Mouse (Mus musculus) embryonic facial prominence, embryonic 11.5 days (tissue): ENCODE results near the gene Sf1. TPM values are rescaled to one million over a fixed set of nuclear protein-coding genes. Genes with fewer than 3 reads are reported as not detected.

Source experiments
- ATAC-seq: fragments of 200-750 bp; cut with Nextera tagmentation; replicated peaks from 2 replicates; pipeline ENCODE4 v1.8.0; 2017; ENCODE audit warnings: low read depth; ENCODE audit not compliant: insufficient number of reproducible peaks, low FRiP score, low TSS enrichment
- DNase-seq: peaks from one replicate; pipeline ENCODE4 v3.0.0-alpha.2; 2015; ENCODE audit warnings: low spot score
- H3K27ac ChIP-seq: fragments of 300-500 bp; sonication (generic); replicated peaks from 2 replicates; pipeline ENCODE4 v1.5.1; 2014; ENCODE audit warnings: mild to moderate bottlenecking, low read depth, low read length, control low read depth
- H3K27me3 ChIP-seq: fragments of 300-500 bp; sonication (generic); 2 replicates; pipeline ENCODE4 v1.6.1; 2014; ENCODE audit warnings: mild to moderate bottlenecking, low read length, moderate library complexity, mixed read lengths; ENCODE audit not compliant: control insufficient read depth, insufficient read depth
- H3K36me3 ChIP-seq: fragments of 300-500 bp; sonication (generic); replicated peaks from 2 replicates; pipeline ENCODE4 v1.6.1; 2014; ENCODE audit warnings: low read depth, mild to moderate bottlenecking, low read length, moderate library complexity, mixed read lengths; ENCODE audit not compliant: control insufficient read depth, insufficient read depth
- H3K4me1 ChIP-seq: fragments of 300-500 bp; sonication (generic); 2 replicates; pipeline ENCODE4 v1.6.1; 2014; ENCODE audit warnings: low read length, mixed read lengths; ENCODE audit not compliant: control insufficient read depth, insufficient read depth
- H3K4me2 ChIP-seq: fragments of 300-500 bp; sonication (generic); 2 replicates; pipeline ENCODE4 v1.6.1; 2014; ENCODE audit warnings: low read depth, mild to moderate bottlenecking, control low read depth, low read length, moderate library complexity
- H3K4me3 ChIP-seq: fragments of 300-500 bp; sonication (generic); 2 replicates; pipeline ENCODE4 v1.5.1; 2014; ENCODE audit warnings: low read depth, low read length, control low read depth
- H3K9ac ChIP-seq: fragments of 300-500 bp; sonication (generic); replicated peaks from 2 replicates; pipeline ENCODE4 v1.6.1; 2014; ENCODE audit warnings: mild to moderate bottlenecking, control low read depth, low read length
- H3K9me3 ChIP-seq: fragments of 300-500 bp; sonication (generic); replicated peaks from 2 replicates; pipeline ENCODE4 v1.6.1; 2016; ENCODE audit warnings: mild to moderate bottlenecking, low read length, inconsistent platforms, mixed read lengths; ENCODE audit not compliant: control insufficient read depth
- WGBS: fragments of 180-500 bp; shearing (Covaris S2); extraction: QIAGEN DNeasy Blood & Tissue Kit; methylation state at CpG from one replicate; pipeline ENCODE4 v1.1.7; 2014; 5-methylcytosine and 5-hydroxymethylcytosine counted together
- polyA plus RNA-seq: library from polyadenylated mRNA; unstranded; fragments of >200 nt; fragmentation: Nextera tagmentation; extraction: Ambion mirVana; gene quantifications from 2 replicates; pipeline ENCODE4 v1.2.1, GENCODE M21; 2014

The Sf1 gene
- polyA plus RNA-seq, 1 experiment from 2014 or later: 157 TPM

DNA sequence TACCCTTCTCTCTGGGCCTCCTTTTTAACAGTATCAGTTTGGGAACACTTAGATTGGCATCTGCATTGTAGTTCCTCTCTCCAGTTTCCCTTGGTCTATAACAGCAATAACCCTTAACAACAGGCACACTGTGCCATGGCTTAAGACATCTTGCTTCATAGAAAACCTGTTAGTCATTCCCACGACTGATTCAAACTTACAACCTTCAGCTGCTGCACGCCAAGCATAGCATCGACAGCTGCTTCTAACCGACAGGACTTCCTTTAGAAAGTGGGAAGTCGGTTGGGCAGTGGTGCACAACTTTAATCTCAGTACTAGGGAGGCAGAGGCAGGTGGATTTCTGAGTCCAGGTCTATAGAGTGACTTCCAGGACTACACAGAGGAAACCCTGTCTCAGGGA, 32.3 kb upstream of the Sf1 start:
- H3K36me3 ChIP-seq: no peaks in the 10 kb centered on the region
- no peak overlapping the region for H3K9ac ChIP-seq
- 63% methylated on average over 5 of the region's 5 CpGs for WGBS

DNA sequence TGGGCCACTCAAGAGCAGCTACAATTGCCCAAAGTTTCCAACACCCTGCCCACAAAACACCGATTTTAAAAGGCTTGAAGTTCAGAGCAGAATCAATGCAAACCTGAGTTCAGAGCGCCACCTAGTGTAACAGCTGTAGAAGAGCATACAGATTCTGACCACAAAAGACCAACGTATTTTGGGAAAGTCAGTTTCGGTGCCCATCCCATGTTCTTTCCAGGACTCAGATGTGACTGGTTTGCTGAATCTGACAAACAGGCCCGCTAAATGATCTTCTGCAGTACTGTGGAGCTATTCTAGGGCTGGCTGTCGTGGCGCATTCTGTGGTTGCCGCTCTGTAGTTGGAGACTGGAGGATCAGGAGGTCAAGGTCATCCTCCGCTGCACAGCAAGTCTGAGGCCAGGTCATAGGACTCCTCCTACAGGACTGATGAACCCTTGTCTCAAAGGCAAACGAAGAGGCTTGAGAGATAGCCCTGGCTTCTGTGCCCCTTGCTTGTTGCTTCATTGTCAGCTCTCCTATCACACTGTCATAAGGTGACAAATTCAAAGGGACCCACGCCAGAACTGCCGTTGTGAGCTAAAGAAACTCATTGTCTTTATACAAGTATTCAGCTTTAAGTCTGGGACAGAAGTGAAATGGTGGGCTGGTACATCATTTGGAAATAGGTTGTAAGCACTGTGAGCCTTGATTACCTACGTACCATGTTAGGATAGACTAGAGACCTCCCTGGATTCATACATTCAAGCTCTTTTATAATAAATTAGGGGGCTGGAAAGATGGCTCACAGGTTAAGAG, 31.6 kb upstream of the Sf1 start:
- Histone ChIP-seq H3K4me1 (peaks cover 4% of the 10 kb centered on the region), H3K4me3 (no peak overlapping the region), H3K9me3 (no peaks in the 10 kb centered on the region), H3K9ac (peak overlapping the region; percentile 44; the same call in 1 of the 2 replicates), H3K27me3 (no peaks in the 10 kb centered on the region), H3K36me3 (no peaks in the 10 kb centered on the region), H3K27ac (no peak overlapping the region), H3K4me2 (0 out of 2 replicates have a peak overlapping the region, but pooled peaks have one; percentile 26)
- 24% methylated on average over 13 of the region's 13 CpGs for WGBS
- DNase-seq (peak; percentile 86), ATAC-seq (no peak)

More for the DNA sequence above, 32.3 kb upstream of the Sf1 start:
- H3K27ac ChIP-seq: no peak overlapping the region
- H3K27me3 ChIP-seq: no peaks in the 10 kb centered on the region
- no peak overlapping the region for H3K4me2 ChIP-seq
- no peaks in the 10 kb centered on the region for H3K9me3 ChIP-seq
- H3K4me3 ChIP-seq: no peak overlapping the region
- no peak for DNase-seq
- no peak for ATAC-seq
- no peaks in the 10 kb centered on the region for H3K4me1 ChIP-seq

DNA sequence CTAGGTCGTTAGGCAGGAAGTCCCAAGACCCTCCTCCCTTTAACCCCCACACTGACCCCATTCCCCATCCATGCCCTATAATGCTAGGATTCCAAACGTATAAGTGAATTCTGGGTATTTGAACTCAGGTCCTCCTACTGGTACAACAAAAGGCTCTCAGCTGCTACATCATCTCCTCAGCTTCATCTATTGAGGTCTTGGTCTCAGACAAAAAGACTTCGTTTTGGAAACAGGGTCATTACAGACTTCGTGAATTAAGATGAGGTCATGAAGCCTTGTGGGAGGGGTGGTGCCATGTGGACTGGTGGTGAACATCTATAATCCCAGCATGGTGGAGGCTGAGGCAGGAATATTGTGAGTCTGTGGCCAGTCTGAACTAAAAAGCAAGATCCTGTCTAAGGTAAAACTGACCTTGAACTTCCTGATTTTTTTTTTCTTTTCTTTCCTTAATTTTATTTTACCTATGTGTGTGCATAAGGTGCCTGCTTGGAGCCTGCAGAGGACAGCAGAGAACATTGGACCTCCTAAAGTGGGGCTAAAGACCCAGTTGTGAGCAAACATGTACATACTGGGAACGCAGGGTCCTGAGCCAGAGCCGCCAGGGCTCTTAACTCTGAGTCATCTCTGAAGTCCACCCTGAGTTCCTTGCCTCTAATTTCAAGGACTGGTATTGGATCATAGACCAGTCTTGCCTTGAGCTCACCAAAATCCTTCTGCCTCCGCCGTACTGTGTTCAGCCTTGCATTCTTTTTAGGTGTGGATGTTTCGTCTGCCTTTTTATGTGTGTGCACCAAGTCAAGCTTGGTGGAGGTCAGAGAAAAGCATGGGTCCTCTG, 29.5 kb upstream of the Sf1 start:
- Histone ChIP-seq H3K9me3 (no peaks in the 10 kb centered on the region), H3K27ac (peak overlapping the region; percentile 43; the same call in 1 of the 2 replicates), H3K4me2 (peak overlapping the region; percentile 27), H3K9ac (peak overlapping the region; percentile 32; the same call in 1 of the 2 replicates), H3K4me1 (peaks cover 4% of the 10 kb centered on the region), H3K27me3 (no peaks in the 10 kb centered on the region), H3K36me3 (no peaks in the 10 kb centered on the region; the same call in 1 of the 2 replicates), H3K4me3 (0 out of 2 replicates have a peak overlapping the region, but pooled peaks have one; percentile 84)
- 66% methylated on average over 9 of the region's 9 CpGs for WGBS
- no peak for DNase-seq
- ATAC-seq: 0 out of 2 replicates have a peak, but pooled peaks have one; percentile 1

DNA sequence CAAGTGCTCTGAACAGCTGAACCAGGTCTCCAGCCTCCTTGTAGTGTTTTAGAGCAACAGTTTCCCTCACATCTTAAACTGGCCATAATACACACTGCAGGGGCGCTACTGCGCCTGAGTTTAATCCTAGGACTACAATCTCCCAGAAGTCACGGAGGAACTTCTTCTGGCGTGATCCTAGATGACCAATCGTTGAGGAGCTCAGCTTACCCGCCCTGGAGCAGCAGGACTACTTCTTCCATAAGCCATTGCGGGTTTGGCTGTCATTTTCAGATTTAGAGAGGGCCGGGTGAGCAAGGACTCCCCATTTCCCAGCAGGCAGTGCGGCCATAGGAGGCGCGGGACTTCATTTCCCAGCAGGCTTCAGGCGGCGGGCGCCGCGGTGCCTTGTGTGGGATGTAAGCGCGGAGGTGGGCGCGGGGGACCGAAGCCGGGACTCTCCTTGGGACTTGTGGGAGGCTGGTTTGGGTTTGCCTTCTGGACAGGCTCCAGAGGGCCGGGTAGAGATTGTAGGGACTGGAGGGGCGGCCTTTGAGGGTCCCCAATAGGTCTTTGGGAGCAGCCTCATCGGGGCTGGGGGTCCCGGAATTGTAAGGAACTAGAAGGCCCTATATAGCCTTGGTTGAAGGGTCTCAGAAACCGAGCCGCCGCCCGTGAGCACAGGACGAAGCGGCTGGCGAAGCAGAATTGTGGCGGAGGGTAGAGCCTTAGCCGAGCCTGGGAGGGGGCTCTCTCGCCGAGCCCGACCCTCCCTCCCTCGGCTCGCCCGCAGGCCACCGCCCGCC, 28.6 kb upstream of the Sf1 start, which contains the start of gene Men1:
Gene Men1, plus strand, starts transcription at position 307 of the 785 bp plus-strand sequence.
- Histone ChIP-seq H3K4me1 (peaks cover 4% of the 10 kb centered on the region), H3K9me3 (no peaks in the 10 kb centered on the region), H3K4me2 (peak within 1 kb of the TSS; percentile 90), H3K36me3 (peaks cover 7% of the 10 kb centered on the region), H3K4me3 (peak within 1 kb of the TSS; percentile 84), H3K27ac (peak within 1 kb of the TSS; percentile 59), H3K9ac (peak within 1 kb of the TSS; percentile 76), H3K27me3 (no peaks in the 10 kb centered on the region)
- WGBS: under 1% methylated on average over 41 of the region's 43 CpGs
- peak; percentile 98 for DNase-seq
- peak; percentile 90 for ATAC-seq

DNA sequence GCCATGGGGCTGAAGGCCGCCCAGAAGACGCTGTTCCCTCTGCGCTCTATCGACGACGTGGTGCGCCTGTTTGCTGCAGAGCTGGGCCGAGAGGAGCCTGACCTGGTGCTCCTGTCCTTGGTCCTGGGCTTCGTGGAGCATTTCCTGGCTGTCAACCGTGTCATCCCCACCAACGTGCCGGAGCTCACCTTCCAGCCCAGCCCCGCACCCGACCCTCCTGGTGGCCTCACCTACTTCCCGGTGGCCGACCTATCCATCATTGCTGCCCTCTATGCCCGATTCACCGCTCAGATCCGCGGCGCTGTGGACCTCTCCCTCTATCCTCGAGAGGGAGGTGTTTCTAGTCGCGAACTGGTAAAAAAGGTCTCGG, 28.0 kb upstream of the Sf1 start:
- no peak overlapping the region for H3K27ac ChIP-seq
- H3K9ac ChIP-seq: peak overlapping the region; percentile 76
- H3K27me3 ChIP-seq: no peaks in the 10 kb centered on the region
- H3K4me3 ChIP-seq: peak overlapping the region; percentile 84
- peak overlapping the region; percentile 90 for H3K4me2 ChIP-seq
- DNase-seq (no peak), ATAC-seq (peak; percentile 4)
- under 1% methylated on average over 25 of the region's 25 CpGs for WGBS
- H3K36me3 ChIP-seq: peaks cover 7% of the 10 kb centered on the region
- H3K4me1 ChIP-seq: peaks cover 8% of the 10 kb centered on the region
- no peaks in the 10 kb centered on the region for H3K9me3 ChIP-seq

DNA sequence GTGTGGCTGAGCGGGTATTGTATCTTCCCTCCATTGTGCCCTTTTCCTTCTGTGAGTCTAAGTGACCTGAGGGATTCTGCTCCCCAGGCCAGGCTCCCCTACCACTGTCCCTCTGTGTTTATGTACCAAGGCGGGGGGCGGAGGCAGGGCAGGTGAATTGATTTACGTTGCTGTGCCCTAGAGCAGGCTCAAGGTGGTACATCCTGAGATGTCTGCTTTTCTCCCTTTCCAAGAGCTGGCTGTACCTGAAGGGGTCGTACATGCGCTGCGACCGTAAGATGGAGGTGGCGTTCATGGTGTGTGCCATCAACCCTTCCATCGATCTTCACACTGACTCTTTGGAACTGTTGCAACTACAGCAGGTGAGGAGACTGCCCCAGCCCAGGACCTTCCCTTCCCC, 26.6 kb upstream of the Sf1 start:
- WGBS: 91% methylated on average over 10 of the region's 10 CpGs

DNA sequence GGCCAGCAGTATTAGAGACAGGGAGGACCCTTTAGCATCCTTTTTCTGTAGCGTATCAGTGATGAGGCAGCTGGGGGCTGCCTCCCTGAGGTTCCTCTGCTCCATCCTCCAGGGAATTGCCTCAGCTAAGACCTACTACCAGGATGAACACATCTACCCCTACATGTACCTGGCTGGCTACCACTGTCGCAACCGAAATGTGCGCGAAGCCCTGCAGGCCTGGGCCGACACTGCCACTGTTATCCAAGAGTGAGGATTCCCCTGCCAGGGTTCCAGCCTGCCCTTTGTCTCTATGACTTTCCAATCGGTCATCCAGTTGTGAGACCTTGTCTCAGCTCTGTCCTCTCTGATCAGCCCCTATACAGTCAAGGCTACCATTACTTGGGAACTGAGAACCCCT, 25.3 kb upstream of the Sf1 start:
- H3K9me3 ChIP-seq: no peaks in the 10 kb centered on the region
- no peak overlapping the region for H3K27ac ChIP-seq
- H3K4me2 ChIP-seq: no peak overlapping the region
- ATAC-seq (no peak), DNase-seq (no peak)
- H3K36me3 ChIP-seq: peaks cover 7% of the 10 kb centered on the region
- 96% methylated on average over 7 of the region's 7 CpGs for WGBS
- no peak overlapping the region for H3K4me3 ChIP-seq
- H3K27me3 ChIP-seq: no peaks in the 10 kb centered on the region
- H3K4me1 ChIP-seq: peaks cover 9% of the 10 kb centered on the region
- H3K9ac ChIP-seq: no peak overlapping the region

More for the DNA sequence above, 26.6 kb upstream of the Sf1 start:
- Histone ChIP-seq H3K36me3 (peaks cover 7% of the 10 kb centered on the region), H3K4me3 (no peak overlapping the region; the same call in 1 of the 2 replicates), H3K27ac (no peak overlapping the region), H3K9ac (no peak overlapping the region), H3K4me2 (peak overlapping the region; percentile 90), H3K27me3 (no peaks in the 10 kb centered on the region), H3K9me3 (no peaks in the 10 kb centered on the region), H3K4me1 (peaks cover 9% of the 10 kb centered on the region)
- ATAC-seq (no peak), DNase-seq (no peak)
